Mouse (Mus musculus): ENCODE measurements around the gene Itgal. TPM values are rescaled to one million over a fixed set of nuclear protein-coding genes. Genes with fewer than 3 reads are reported as not detected.
"Not testable (repeated sequence)": the region's sequence is repeated elsewhere in the genome, so short reads cannot be mapped to it uniquely, and the experiment has no call there.

Gene Itgal
- total RNA-seq (2022), result 1 to 10 TPM; 1.9 to 3.1 (median 2.7) TPM

GRCm38 (mm10) chr7:127296098-127296497, at the start of gene Itgal:
Gene Itgal (plus strand): TSS chr7:127296260.
- DNase-seq, result no peak

GRCm38 (mm10) chr7:127250511-127250910, 45.5 kb upstream of the Itgal start:
- DNase-seq, result not testable (repeated sequence)

- DNase-seq, result no peak
Observed at GRCm38 (mm10) chr7:127252414-127252813, 43.6 kb upstream of the Itgal start.

- DNase-seq, result no peak
Observed at GRCm38 (mm10) chr7:127253341-127253740, 42.7 kb upstream of the Itgal start.

GRCm38 (mm10) chr7:127253821-127254769, 42.0 kb upstream of the Itgal start:
- peak; percentile 93 for DNase-seq

- no peak for DNase-seq
Observed at GRCm38 (mm10) chr7:127255008-127255407, 41.1 kb upstream of the Itgal start.

GRCm38 (mm10) chr7:127255965-127256364, 40.1 kb upstream of the Itgal start:
- DNase-seq, result no peak

- DNase-seq, result no peak
Observed at GRCm38 (mm10) chr7:127256518-127256917, 39.5 kb upstream of the Itgal start.

GRCm38 (mm10) chr7:127259186-127259905, 36.7 kb upstream of the Itgal start:
- DNase-seq, result no peak

- DNase-seq, result peak; percentile 98
Observed at GRCm38 (mm10) chr7:127260309-127261111, 35.5 kb upstream of the Itgal start, which contains the start of gene Dctpp1. Gene Dctpp1 (minus strand): TSS chr7:127260709.

GRCm38 (mm10) chr7:127262218-127262961, 33.7 kb upstream of the Itgal start:
- DNase-seq, result no peak

GRCm38 (mm10) chr7:127263526-127263925, 32.5 kb upstream of the Itgal start:
- no peak for DNase-seq

GRCm38 (mm10) chr7:127270256-127270655, 25.8 kb upstream of the Itgal start:
- no peak for DNase-seq

- no peak for DNase-seq
Observed at GRCm38 (mm10) chr7:127270666-127271065, 25.4 kb upstream of the Itgal start.

- no peak for DNase-seq
Observed at GRCm38 (mm10) chr7:127271093-127271492, 25.0 kb upstream of the Itgal start.

- no peak for DNase-seq
Observed at GRCm38 (mm10) chr7:127272566-127272965, 23.5 kb upstream of the Itgal start.

- no peak for DNase-seq
Observed at GRCm38 (mm10) chr7:127273118-127273923, 22.7 kb upstream of the Itgal start.

GRCm38 (mm10) chr7:127273925-127274789, 21.9 kb upstream of the Itgal start, which contains the start of gene Sephs2:
Gene Sephs2 (minus strand): TSS chr7:127274055.
- DNase-seq, result peak; percentile 92

- no peak for DNase-seq
Observed at GRCm38 (mm10) chr7:127276519-127276961, 19.5 kb upstream of the Itgal start.

- DNase-seq, result no peak
Observed at GRCm38 (mm10) chr7:127278311-127278710, 17.7 kb upstream of the Itgal start.

All from adrenal gland, adult 8-10 months (tissue).